Mouse (Mus musculus): ENCODE results near the gene Wdr95. TPM values are rescaled to one million over a fixed set of nuclear protein-coding genes. Genes with fewer than 3 reads are reported as not detected.

Gene Wdr95
- polyA plus RNA-seq, 1 experiment from 2014 or later, result not detected

- WGBS, result 31% methylated on average over 3 of the region's 3 CpGs
- no peak for DNase-seq (ENCODE audit: low spot score)
- H3K27ac ChIP-seq (replicated peaks; ENCODE audit: low read depth, low read length), result no peak overlapping the region
- no peak overlapping the region for H3K4me3 ChIP-seq (ENCODE audit: low read depth, low read length)
- H3K4me2 ChIP-seq (ENCODE audit: low read depth, severe bottlenecking), result no peak overlapping the region
- H3K9ac ChIP-seq (ENCODE audit: low read length), result no peak overlapping the region
- H3K4me1 ChIP-seq (ENCODE audit: control insufficient read depth, insufficient read depth, low read length), result peaks cover 6% of the 10 kb centered on the region; the same call in 1 of the 2 replicates
- H3K9me3 ChIP-seq (ENCODE audit: control insufficient read depth, low read length), result no peaks in the 10 kb centered on the region
- H3K36me3 ChIP-seq (ENCODE audit: control insufficient read depth, insufficient read depth, low read length), result no peaks in the 10 kb centered on the region
- ATAC-seq (ENCODE audit: insufficient number of reproducible peaks, low FRiP score, low TSS enrichment, low read depth), result no peak
- H3K27me3 ChIP-seq (ENCODE audit: control insufficient read depth, insufficient read depth, low read length), result no peaks in the 10 kb centered on the region
Observed at GRCm38 (mm10) chr5:149512695-149513094, 15.8 kb upstream of the Wdr95 start.

DNA sequence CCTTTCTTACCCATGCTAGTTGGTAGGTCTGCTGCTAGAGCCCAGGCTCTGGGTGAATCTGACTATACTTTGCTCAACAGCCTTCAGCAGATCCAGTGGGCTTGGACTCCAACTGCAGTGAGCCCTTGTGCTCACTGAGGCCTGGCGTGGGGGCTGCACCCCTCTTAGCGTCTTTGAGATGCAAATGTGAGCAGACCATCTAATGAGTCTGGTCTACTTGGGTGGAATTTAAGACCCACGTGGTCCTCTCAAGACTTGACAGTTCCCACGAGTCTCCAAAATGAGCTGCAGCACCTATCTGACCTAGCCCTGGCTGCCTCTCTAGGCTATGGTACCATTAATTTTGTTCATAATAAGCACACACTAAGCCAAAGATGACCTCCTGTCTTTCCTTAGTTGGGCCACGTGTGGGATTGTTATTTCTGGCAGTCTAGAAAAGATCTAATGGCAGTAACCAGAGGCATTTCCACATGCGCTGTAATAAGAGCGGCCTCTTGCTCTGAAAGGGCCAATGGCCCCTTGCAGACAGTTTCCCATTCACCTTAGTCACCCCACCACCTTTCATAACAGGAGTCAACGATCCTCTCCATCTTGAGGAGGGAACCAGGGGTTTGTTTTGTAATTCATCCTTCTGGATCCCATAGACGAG, 14.9 kb upstream of the Wdr95 start:
- WGBS, result 61% methylated on average over 9 of the region's 9 CpGs
- no peak overlapping the region for H3K4me3 ChIP-seq (ENCODE audit: low read depth, low read length)
- H3K4me2 ChIP-seq (ENCODE audit: low read depth, severe bottlenecking), result no peak overlapping the region

DNA sequence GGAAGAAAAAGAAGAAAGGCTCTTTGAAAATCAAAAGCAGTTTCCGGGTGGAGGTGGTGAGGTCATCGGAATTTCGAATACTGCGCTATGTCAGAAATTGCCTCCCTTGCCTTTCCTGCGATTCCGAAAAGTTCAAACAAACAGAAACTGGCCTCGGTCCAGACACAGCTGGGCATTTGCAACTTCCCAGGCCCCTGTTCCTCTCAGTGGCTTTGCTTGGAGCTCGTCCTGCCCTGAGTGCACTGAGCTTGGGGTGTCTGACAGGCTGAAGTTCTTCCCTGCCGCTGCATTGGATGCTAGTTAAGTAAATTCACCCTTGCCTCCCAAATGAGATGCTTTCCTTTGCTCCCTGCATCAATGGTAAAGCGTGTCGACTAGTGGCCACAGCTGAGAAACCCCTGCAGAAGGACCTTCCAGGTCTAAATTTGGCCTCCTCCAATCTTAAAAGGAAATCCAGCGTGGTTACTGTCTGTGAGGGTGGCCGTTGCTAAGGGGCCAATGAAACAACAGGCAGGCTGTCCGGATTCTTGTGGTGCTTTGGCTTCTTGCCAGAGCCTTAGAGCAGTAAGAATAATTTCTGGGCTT, 14.3 kb upstream of the Wdr95 start:
- H3K9ac ChIP-seq (ENCODE audit: low read length), result no peak overlapping the region
- H3K9me3 ChIP-seq (ENCODE audit: control insufficient read depth, low read length), result no peaks in the 10 kb centered on the region
- DNase-seq (ENCODE audit: low spot score), result peak; percentile 60
- H3K27me3 ChIP-seq (ENCODE audit: control insufficient read depth, insufficient read depth, low read length), result no peaks in the 10 kb centered on the region
- ATAC-seq (ENCODE audit: insufficient number of reproducible peaks, low FRiP score, low TSS enrichment, low read depth), result no peak; the same call in 1 of the 2 replicates
- peak overlapping the region; percentile 45; the same call in 1 of the 2 replicates for H3K27ac ChIP-seq (replicated peaks; ENCODE audit: low read depth, low read length)
- H3K4me1 ChIP-seq (ENCODE audit: control insufficient read depth, insufficient read depth, low read length), result peaks cover 6% of the 10 kb centered on the region; the same call in 1 of the 2 replicates
- H3K4me2 ChIP-seq (ENCODE audit: low read depth, severe bottlenecking), result peak overlapping the region; percentile 23; the same call in 1 of the 2 replicates
- no peak overlapping the region for H3K4me3 ChIP-seq (ENCODE audit: low read depth, low read length)
- 29% methylated on average over 14 of the region's 14 CpGs for WGBS
- H3K36me3 ChIP-seq (ENCODE audit: control insufficient read depth, insufficient read depth, low read length), result no peaks in the 10 kb centered on the region

More for the DNA sequence above, 14.9 kb upstream of the Wdr95 start:
- Histone ChIP-seq H3K9ac (ENCODE audit: low read length) (no peak overlapping the region), H3K27me3 (ENCODE audit: control insufficient read depth, insufficient read depth, low read length) (no peaks in the 10 kb centered on the region), H3K36me3 (ENCODE audit: control insufficient read depth, insufficient read depth, low read length) (no peaks in the 10 kb centered on the region), H3K4me1 (ENCODE audit: control insufficient read depth, insufficient read depth, low read length) (peaks cover 6% of the 10 kb centered on the region; the same call in 1 of the 2 replicates), H3K27ac (replicated peaks; ENCODE audit: low read depth, low read length) (no peak overlapping the region), H3K9me3 (ENCODE audit: control insufficient read depth, low read length) (no peaks in the 10 kb centered on the region)
- ATAC-seq (ENCODE audit: insufficient number of reproducible peaks, low FRiP score, low TSS enrichment, low read depth) (no peak), DNase-seq (ENCODE audit: low spot score) (no peak)

DNA sequence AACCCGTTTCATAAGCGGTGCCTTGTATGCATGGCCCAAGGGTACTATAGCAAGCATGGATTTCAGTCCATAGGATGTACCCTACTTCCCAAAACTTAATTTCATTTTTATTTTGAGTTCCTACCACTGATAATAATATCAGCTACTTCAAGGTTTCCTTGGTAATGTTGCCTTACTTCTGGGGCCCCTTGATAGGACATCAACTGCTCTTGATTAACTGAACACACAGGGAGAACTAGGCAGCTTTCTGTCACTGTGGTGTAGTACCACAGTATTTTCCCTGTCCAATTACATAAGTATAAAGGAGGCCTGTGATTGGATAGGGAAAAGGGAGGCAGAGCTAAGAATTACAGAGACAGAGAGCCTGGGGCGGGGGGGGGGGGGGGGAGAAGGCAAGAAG, 13.6 kb upstream of the Wdr95 start:
- Histone ChIP-seq H3K9ac (ENCODE audit: low read length) (no peak overlapping the region), H3K9me3 (ENCODE audit: control insufficient read depth, low read length) (no peaks in the 10 kb centered on the region), H3K4me3 (ENCODE audit: low read depth, low read length) (no peak overlapping the region), H3K4me1 (ENCODE audit: control insufficient read depth, insufficient read depth, low read length) (peaks cover 6% of the 10 kb centered on the region; the same call in 1 of the 2 replicates), H3K36me3 (ENCODE audit: control insufficient read depth, insufficient read depth, low read length) (no peaks in the 10 kb centered on the region), H3K27me3 (ENCODE audit: control insufficient read depth, insufficient read depth, low read length) (no peaks in the 10 kb centered on the region), H3K4me2 (ENCODE audit: low read depth, severe bottlenecking) (no peak overlapping the region), H3K27ac (replicated peaks; ENCODE audit: low read depth, low read length) (no peak overlapping the region)
- 88% methylated on average over 2 of the region's 3 CpGs for WGBS
- ATAC-seq (ENCODE audit: insufficient number of reproducible peaks, low FRiP score, low TSS enrichment, low read depth), result no peak
- no peak for DNase-seq (ENCODE audit: low spot score)

- ATAC-seq (ENCODE audit: insufficient number of reproducible peaks, low FRiP score, low TSS enrichment, low read depth), result no peak
- no peak overlapping the region for H3K4me3 ChIP-seq (ENCODE audit: low read depth, low read length)
- no peak overlapping the region for H3K4me2 ChIP-seq (ENCODE audit: low read depth, severe bottlenecking)
- no peak overlapping the region for H3K27ac ChIP-seq (replicated peaks; ENCODE audit: low read depth, low read length)
- no peak for DNase-seq (ENCODE audit: low spot score)
- H3K4me1 ChIP-seq (ENCODE audit: control insufficient read depth, insufficient read depth, low read length), result peaks cover 6% of the 10 kb centered on the region; the same call in 1 of the 2 replicates
- H3K9me3 ChIP-seq (ENCODE audit: control insufficient read depth, low read length), result no peaks in the 10 kb centered on the region
- H3K27me3 ChIP-seq (ENCODE audit: control insufficient read depth, insufficient read depth, low read length), result no peaks in the 10 kb centered on the region
- 81% methylated on average over 6 of the region's 6 CpGs for WGBS
- no peaks in the 10 kb centered on the region for H3K36me3 ChIP-seq (ENCODE audit: control insufficient read depth, insufficient read depth, low read length)
- no peak overlapping the region for H3K9ac ChIP-seq (ENCODE audit: low read length)
Observed at GRCm38 (mm10) chr5:149517116-149517515, 11.4 kb upstream of the Wdr95 start.

DNA sequence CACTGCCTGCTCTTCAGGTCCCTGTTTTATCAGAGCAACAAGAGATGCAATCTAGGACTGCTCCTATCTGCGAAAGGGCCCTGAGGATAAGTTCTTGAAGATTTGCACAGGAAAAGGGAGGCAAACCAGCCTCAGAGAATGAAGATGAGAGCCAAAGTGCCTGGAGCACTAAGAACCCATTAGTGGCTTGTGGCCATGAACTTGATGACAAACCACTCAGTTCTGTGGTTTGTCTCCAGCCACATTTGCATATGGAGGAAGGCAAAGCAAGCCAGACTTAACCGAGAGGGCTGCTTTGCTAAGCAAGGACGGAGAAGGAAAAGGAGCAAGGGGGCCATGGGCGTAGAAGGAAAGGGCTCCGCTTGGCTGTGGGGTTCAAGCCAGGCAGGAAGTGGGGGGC, 7.7 kb upstream of the Wdr95 start:
- no peak overlapping the region for H3K9ac ChIP-seq (ENCODE audit: low read length)
- H3K27ac ChIP-seq (replicated peaks; ENCODE audit: low read depth, low read length), result no peak overlapping the region
- no peaks in the 10 kb centered on the region for H3K4me1 ChIP-seq (ENCODE audit: control insufficient read depth, insufficient read depth, low read length)
- no peaks in the 10 kb centered on the region for H3K27me3 ChIP-seq (ENCODE audit: control insufficient read depth, insufficient read depth, low read length)
- ATAC-seq (ENCODE audit: insufficient number of reproducible peaks, low FRiP score, low TSS enrichment, low read depth) (no peak), DNase-seq (ENCODE audit: low spot score) (no peak)
- H3K36me3 ChIP-seq (ENCODE audit: control insufficient read depth, insufficient read depth, low read length), result no peaks in the 10 kb centered on the region
- H3K9me3 ChIP-seq (ENCODE audit: control insufficient read depth, low read length), result no peaks in the 10 kb centered on the region
- H3K4me2 ChIP-seq (ENCODE audit: low read depth, severe bottlenecking), result no peak overlapping the region
- 82% methylated on average over 5 of the region's 5 CpGs for WGBS
- no peak overlapping the region for H3K4me3 ChIP-seq (ENCODE audit: low read depth, low read length)

GRCm38 (mm10) chr5:149523856-149524241, 4.6 kb upstream of the Wdr95 start:
- no peak overlapping the region for H3K4me2 ChIP-seq (ENCODE audit: low read depth, severe bottlenecking)
- ATAC-seq (ENCODE audit: insufficient number of reproducible peaks, low FRiP score, low TSS enrichment, low read depth) (no peak), DNase-seq (ENCODE audit: low spot score) (no peak)
- WGBS, result 76% methylated on average over 6 of the region's 6 CpGs
- H3K4me1 ChIP-seq (ENCODE audit: control insufficient read depth, insufficient read depth, low read length), result peaks cover 9% of the 10 kb centered on the region
- no peaks in the 10 kb centered on the region for H3K27me3 ChIP-seq (ENCODE audit: control insufficient read depth, insufficient read depth, low read length)
- H3K36me3 ChIP-seq (ENCODE audit: control insufficient read depth, insufficient read depth, low read length), result no peaks in the 10 kb centered on the region
- H3K9ac ChIP-seq (ENCODE audit: low read length), result no peak overlapping the region
- H3K4me3 ChIP-seq (ENCODE audit: low read depth, low read length), result no peak overlapping the region
- H3K27ac ChIP-seq (replicated peaks; ENCODE audit: low read depth, low read length), result peak overlapping the region; percentile 36; the same call in 1 of the 2 replicates
- H3K9me3 ChIP-seq (ENCODE audit: control insufficient read depth, low read length), result no peaks in the 10 kb centered on the region

- Histone ChIP-seq H3K27ac (replicated peaks; ENCODE audit: low read depth, low read length) (peak overlapping the region; percentile 36; the same call in 1 of the 2 replicates), H3K4me2 (ENCODE audit: low read depth, severe bottlenecking) (peak overlapping the region; percentile 10; the same call in 1 of the 2 replicates), H3K9ac (ENCODE audit: low read length) (no peak overlapping the region), H3K36me3 (ENCODE audit: control insufficient read depth, insufficient read depth, low read length) (no peaks in the 10 kb centered on the region), H3K27me3 (ENCODE audit: control insufficient read depth, insufficient read depth, low read length) (no peaks in the 10 kb centered on the region), H3K4me3 (ENCODE audit: low read depth, low read length) (no peak overlapping the region), H3K9me3 (ENCODE audit: control insufficient read depth, low read length) (no peaks in the 10 kb centered on the region), H3K4me1 (ENCODE audit: control insufficient read depth, insufficient read depth, low read length) (peaks cover 9% of the 10 kb centered on the region)
- ATAC-seq (ENCODE audit: insufficient number of reproducible peaks, low FRiP score, low TSS enrichment, low read depth) (no peak), DNase-seq (ENCODE audit: low spot score) (peak; percentile 85)
- WGBS, result 34% methylated on average over 16 of the region's 16 CpGs
Observed at GRCm38 (mm10) chr5:149524242-149524858, 4.1 kb upstream of the Wdr95 start.

Measured in limb, embryonic 11.5 days (tissue).